Mouse (Mus musculus) heart, postnatal 0 days (tissue): ENCODE measurements around the gene Ric8b.

Source experiments
- CTCF ChIP-seq: IDR thresholded peaks from 2 replicates; pipeline ENCODE4 v1.5.1; 2016; ENCODE audit warnings: antibody characterized with exemption, control low read depth, low read depth
- EP300 ChIP-seq: IDR thresholded peaks from 2 replicates; pipeline ENCODE4 v1.6.1; 2016; ENCODE audit warnings: antibody characterized with exemption, low read depth

- TF ChIP-seq CTCF, result no peak
- TF ChIP-seq EP300, result no peak
Observed at GRCm38 (mm10) chr10:85054876-85055275, 137.5 kb downstream of the Ric8b start.
